Mouse (Mus musculus): ENCODE measurements at regions not wholly inside any gene's neighbourhood (a gene's known extent, or its start where the extent isn't known, plus 50 kb on each side); places are given as distances from the start of the nearest gene placed in this dataset.
"Not testable (repeated sequence)": the region's sequence is repeated elsewhere in the genome, so short reads cannot be mapped to it uniquely, and the experiment has no call there.

- no peak for DNase-seq
These were observed 782.6 kb upstream of the Agtr1b start for GRCm38 (mm10) chr3:21149618-21150017.

- no peak for DNase-seq
These were observed 762.0 kb upstream of the Agtr1b start for GRCm38 (mm10) chr3:21128821-21129504.

- no peak for DNase-seq
These were observed 759.2 kb upstream of the Agtr1b start for GRCm38 (mm10) chr3:21126191-21126590.

DNA sequence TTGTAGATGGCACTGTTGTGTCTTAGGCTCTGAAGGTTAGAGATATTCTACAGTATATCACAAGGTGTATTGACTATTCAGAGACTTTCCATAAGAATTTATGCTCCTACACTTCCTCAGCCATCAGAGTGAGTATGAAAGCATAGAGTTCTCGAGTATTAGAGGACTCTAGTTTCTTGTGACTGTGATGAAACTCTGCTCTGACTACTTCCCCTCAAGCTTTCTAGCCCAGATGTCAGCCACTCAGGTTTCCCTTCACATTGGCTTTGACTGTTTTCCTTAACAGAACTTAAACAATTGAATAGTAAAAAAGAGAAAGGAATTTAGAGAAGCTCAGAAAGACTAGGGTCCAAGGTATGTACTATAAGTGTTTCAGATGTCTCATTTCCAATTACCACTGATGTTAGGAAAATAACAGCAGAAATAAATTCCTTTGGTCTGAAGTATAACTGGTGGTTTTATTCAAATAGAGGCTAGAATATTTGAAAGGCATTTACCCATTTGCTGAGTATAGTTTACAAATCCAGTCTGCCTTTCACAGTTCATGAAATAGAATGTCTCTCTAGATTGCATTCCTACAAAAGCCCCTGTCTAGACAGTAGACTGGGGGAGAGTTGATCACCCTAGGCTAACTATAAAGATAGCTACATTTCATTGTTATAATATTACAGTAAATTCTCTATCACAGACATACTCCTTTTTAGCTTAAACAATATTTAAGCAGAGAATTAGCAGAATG lies 751.4 kb upstream of the Agtr1b start:
- DNase-seq = no peak

GRCm38 (mm10) chr3:21111735-21112518 lies 745.0 kb upstream of the Agtr1b start:
- DNase-seq = no peak

DNA sequence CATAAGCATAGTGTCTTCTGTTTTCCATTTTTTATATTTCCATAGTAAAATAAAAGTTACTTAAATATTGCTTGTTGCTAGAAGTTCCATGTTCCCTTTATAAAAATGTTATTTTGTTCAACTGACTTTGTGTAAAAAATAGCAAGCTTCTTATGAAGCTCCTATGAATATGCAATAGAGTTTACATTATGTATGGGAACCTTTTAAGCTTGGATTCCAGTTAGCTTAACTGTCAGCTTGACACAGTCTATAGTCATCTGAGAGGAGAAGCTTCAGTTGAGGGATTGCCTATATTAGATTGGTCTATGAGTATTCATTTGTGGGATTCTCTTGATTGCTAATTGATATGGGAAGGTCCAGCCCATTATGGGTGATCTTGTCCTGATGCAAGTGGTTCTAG lies 723.2 kb upstream of the Agtr1b start:
- DNase-seq = no peak

DNA sequence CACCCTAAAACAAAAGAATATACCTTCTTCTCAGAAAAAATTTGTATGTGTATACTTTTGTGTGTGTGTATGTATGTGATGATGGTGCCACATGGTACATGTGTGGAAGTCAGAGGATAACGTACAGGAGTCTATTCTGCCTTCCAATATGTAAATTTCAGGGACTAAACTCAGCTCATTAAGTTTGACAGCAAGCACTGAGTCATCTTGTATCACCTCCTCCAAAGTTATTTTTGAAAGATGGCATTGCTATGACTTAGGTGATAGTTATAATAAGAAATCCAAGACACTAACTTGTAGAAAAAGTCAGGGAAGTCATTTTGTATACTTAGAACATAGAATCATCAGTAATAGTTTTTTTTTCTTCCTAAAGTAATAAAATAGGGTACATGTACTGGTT lies 719.4 kb upstream of the Agtr1b start:
- DNase-seq = no peak

GRCm38 (mm10) chr3:21077548-21077947 lies 710.6 kb upstream of the Agtr1b start:
- no peak for DNase-seq

DNA sequence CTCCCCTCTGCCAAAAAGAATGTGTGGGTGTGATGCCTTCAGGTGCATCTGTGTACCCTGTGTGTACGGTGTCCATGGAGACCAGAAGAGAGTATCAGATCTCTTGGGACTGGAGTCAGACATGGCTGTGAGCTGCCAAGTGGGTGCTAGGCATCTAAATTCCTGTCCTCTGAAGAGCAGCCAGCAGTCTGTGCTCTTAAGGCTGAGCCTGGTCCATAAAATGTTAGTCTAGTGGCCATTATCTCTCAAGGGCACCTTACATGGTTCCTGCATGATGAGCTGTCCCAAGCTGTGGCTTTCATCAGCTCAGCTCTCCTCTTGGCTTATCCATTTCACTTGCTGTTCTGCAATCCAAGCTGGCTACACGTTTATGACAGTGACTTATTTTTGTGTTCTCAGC lies 686.4 kb upstream of the Agtr1b start:
- DNase-seq = not testable (repeated sequence)

DNA sequence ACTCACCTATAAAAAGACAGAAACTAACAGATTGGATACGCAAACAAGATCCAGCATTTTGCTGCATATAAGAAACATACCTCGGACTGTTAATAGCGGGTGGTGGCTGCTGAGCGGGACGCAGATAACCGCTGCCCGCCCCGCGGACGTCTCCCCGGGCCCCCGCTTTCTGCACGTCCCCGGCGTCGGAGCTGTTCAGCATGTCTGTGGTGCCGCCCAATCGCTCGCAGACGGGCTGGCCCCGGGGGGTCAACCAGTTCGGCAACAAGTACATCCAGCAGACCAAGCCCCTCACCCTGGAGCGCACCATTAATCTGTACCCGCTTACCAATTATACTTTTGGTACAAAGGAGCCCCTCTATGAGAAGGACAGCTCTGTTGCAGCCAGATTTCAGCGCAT lies 682.4 kb upstream of the Agtr1b start:
- not testable (repeated sequence) for DNase-seq

GRCm38 (mm10) chr3:21045981-21046380 lies 679.0 kb upstream of the Agtr1b start:
- DNase-seq = no peak

DNA sequence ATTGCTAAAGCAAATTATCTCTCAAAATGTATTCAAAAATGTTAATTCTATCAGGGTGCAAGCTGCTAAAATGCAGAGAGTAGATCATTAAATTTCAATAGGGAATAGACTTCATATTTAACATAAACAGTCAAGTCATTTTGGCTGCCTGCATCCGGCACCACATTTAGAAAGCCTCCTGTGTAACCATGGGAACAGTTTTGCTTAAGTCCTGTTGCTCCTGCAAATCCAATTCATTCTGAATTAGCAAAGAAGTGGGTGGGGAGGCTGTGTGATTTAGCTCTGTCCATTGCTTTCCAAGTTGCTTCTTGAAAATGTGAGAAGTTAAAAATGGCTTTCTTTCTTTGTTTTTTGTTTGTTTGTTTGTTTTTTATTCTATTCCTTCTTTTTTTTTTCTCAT lies 658.9 kb upstream of the Agtr1b start:
- no peak for DNase-seq

- DNase-seq = no peak
These were observed 654.0 kb upstream of the Agtr1b start for GRCm38 (mm10) chr3:21020946-21021345.

DNA sequence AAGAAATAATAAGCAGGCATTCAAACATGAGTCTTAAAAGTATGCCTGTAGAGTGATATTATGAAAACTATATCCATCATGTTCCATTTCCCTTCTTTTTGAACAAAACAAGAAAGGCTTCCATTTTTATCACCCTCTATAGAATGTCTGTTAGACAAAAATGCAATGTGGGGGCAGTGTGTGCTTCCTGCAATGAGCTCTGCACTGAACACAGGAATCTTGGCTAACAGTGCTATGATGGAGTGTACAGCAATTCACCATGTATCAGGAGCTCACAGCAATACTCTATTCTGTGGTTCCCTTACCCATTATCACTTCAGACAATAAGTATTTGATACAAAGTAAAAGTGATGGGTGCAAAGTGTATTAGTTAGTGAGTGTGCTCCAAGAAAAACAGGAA lies 653.3 kb upstream of the Agtr1b start:
- DNase-seq = no peak

DNA sequence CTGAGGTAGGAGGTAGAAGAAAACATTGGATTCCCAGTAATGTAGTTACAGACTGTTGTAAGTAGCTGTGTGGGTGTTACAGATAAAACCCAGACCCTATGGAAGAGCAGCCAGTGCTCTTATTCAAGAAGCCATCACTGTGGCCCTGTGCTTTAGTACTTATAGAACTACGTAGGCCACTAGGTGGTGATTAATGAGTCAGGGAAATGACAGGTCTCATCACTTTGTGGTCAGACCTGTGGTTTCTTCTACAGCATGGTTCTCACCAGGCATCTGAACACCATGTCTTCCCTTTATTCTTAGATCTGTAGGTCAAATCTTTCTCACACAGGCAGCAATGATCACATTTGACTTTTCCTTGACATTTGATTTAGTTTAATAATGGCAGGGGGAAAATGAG lies 642.7 kb upstream of the Agtr1b start:
- DNase-seq = no peak

GRCm38 (mm10) chr3:20998295-20998694 lies 631.3 kb upstream of the Agtr1b start:
- DNase-seq = no peak

- DNase-seq = no peak
These were observed 622.6 kb upstream of the Agtr1b start for GRCm38 (mm10) chr3:20989486-20989970.

- DNase-seq = no peak
These were observed 620.0 kb upstream of the Agtr1b start for GRCm38 (mm10) chr3:20986942-20987341.

GRCm38 (mm10) chr3:20986377-20986727 lies 619.4 kb upstream of the Agtr1b start:
- DNase-seq = no peak

GRCm38 (mm10) chr3:20985682-20986376 lies 618.9 kb upstream of the Agtr1b start:
- DNase-seq = peak in 1 of 2 experiments; percentile 2

DNA sequence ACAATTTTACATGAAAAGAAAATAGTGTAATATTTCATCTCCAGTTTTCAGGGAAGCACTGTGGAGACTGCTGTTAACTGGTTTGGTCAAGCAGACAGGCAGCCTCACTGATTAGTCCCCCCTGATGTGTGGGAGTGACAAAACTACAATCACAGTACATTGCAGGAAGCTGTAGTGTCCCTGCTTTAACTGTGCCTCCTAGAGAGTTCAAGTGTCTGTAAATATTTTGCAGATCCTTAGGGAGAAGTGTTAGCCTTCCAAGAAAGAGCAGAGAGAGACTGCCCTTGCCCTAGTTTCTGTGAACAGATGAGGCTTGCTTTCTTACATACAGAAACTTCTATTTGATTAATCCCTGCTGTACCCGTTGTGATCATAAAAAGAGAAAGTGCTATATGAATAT lies 617.2 kb upstream of the Agtr1b start:
- DNase-seq = no peak

DNA sequence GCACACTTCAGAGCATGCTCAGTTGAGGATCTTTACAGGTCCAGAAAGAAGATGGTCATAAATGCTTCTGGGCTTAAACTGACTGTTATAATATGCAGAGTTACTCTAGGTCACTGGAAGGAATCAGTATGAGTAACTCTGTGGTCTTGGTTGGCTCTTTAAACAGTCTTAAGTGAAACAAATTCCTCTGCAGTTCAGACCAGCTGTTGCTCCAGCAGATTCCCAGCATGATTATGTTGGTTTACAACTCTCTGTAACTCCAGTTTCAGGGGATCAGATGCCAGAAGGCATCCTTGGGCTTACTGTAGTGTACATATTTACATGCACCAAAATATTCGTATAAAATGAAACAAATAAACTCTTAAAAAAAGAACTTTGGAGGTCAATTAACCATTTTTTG lies 606.1 kb upstream of the Agtr1b start:
- DNase-seq = no peak

All from lung, adult 18-20 months (tissue).